Mouse (Mus musculus) G1E (cell line): Measurements from ENCODE around the gene Tac4. TPM values are rescaled to one million over a fixed set of nuclear protein-coding genes. Genes with fewer than 3 reads are reported as not detected.

Source experiments
- ATAC-seq: 2 replicates; pipeline ENCODE4 v1.8.0; 2016; ENCODE audit warnings: mild to moderate bottlenecking; ENCODE audit not compliant: insufficient number of reproducible peaks, poor library complexity, low FRiP score, severe bottlenecking; ENCODE audit errors: extremely low read depth
- DNase-seq: peaks from one replicate; pipeline ENCODE4 v3.0.0; 2012; ENCODE audit warnings: low spot score
- H3K27me3 ChIP-seq: 2 replicates; pipeline ENCODE4 v1.6.1; 2012; ENCODE audit warnings: mild to moderate bottlenecking, low read length, inconsistent platforms; ENCODE audit not compliant: insufficient read depth
- H3K36me3 ChIP-seq: replicated peaks from 2 replicates; pipeline ENCODE3; 2012; ENCODE audit warnings: mild to moderate bottlenecking, inconsistent platforms
- H3K4me1 ChIP-seq: 2 replicates; pipeline ENCODE4 v1.6.1; 2012; ENCODE audit warnings: low read depth, low read length, inconsistent platforms, mixed read lengths; ENCODE audit not compliant: insufficient read depth
- H3K4me3 ChIP-seq: 2 replicates; pipeline ENCODE4 v1.5.1; 2012; ENCODE audit warnings: low read depth, mild to moderate bottlenecking, inconsistent platforms, low read length, moderate library complexity, mixed read lengths
- H3K9me3 ChIP-seq: replicated peaks from 2 replicates; pipeline ENCODE4 v1.6.1; 2012; ENCODE audit warnings: inconsistent platforms
- CTCF ChIP-seq: IDR thresholded peaks from 2 replicates; pipeline ENCODE4 v1.5.1; 2012; ENCODE audit warnings: low read depth, low read length, inconsistent platforms, mixed read lengths
- GATA1 ChIP-seq: IDR thresholded peaks from 2 replicates; pipeline ENCODE4 v1.6.1; 2012; ENCODE audit warnings: borderline replicate concordance, low read length, inconsistent platforms, mixed read lengths
- GATA2 ChIP-seq: IDR thresholded peaks from 2 replicates; pipeline ENCODE4 v1.6.1; 2012; ENCODE audit warnings: low read depth, low read length, inconsistent platforms, borderline replicate concordance
- POLR2AphosphoS5 ChIP-seq: IDR thresholded peaks from 2 replicates; pipeline ENCODE4 v1.6.1; 2012; ENCODE audit warnings: low read depth, low read length, inconsistent platforms; ENCODE audit not compliant: insufficient replicate concordance
- TAL1 ChIP-seq: conservative IDR thresholded peaks from 2 replicates; pipeline ENCODE4 v1.6.1; 2012; ENCODE audit warnings: low read depth, low read length, inconsistent platforms, mixed read lengths
- polyA plus RNA-seq: library from polyadenylated mRNA; stranded (reverse); fragments of >175 nt; gene quantifications from 2 replicates; pipeline ENCODE4 v1.2.3, GENCODE M21; 2012
- total RNA-seq, 2 experiments: library from RNA; stranded (forward) in 1 of 2; stranded (reverse) in 1 of 2; fragments of 200-1000 nt in 1 of 2; fragments of >200 nt in 1 of 2; fragmentation: Nextera tagmentation in 1 of 2; gene quantifications; 2 replicates each; pipeline ENCODE4 v1.2.3; 2014 to 2017

Tac4 gene
- total and polyA plus RNA-seq, 3 experiments: 0.11 TPM; not detected in 2

- peaks cover 44% of the 10 kb centered on the region for H3K27me3 ChIP-seq
- H3K4me1 ChIP-seq: no peaks in the 10 kb centered on the region
- DNase-seq: no peak
These were observed 18.7 kb upstream of the Tac4 start for GRCm38 (mm10) chr11:95242653-95243052.

GRCm38 (mm10) chr11:95245456-95245855, 15.9 kb upstream of the Tac4 start:
- Histone ChIP-seq H3K36me3 (no peaks in the 10 kb centered on the region), H3K9me3 (no peaks in the 10 kb centered on the region), H3K4me1 (peaks cover 5% of the 10 kb centered on the region), H3K4me3 (no peak overlapping the region), H3K27me3 (peaks cover 41% of the 10 kb centered on the region)
- no peak for TF ChIP-seq POLR2AphosphoS5
- no peak for TF ChIP-seq TAL1
- TF ChIP-seq GATA2: no peak
- TF ChIP-seq CTCF: no peak
- no peak for TF ChIP-seq GATA1
- ATAC-seq (no peak), DNase-seq (no peak)

More at GRCm38 (mm10) chr11:95242653-95243052, 18.7 kb upstream of the Tac4 start:
- H3K4me3 ChIP-seq: no peak overlapping the region
- H3K9me3 ChIP-seq: no peaks in the 10 kb centered on the region
- TF ChIP-seq GATA2 (no peak), GATA1 (no peak), POLR2AphosphoS5 (no peak), CTCF (no peak), TAL1 (no peak)
- H3K36me3 ChIP-seq: no peaks in the 10 kb centered on the region
- ATAC-seq: no peak

GRCm38 (mm10) chr11:95247065-95247464, 14.3 kb upstream of the Tac4 start:
- H3K27me3 ChIP-seq: peaks cover 47% of the 10 kb centered on the region
- no peak for ATAC-seq

GRCm38 (mm10) chr11:95250110-95250509, 11.2 kb upstream of the Tac4 start:
- ATAC-seq: no peak
- Histone ChIP-seq H3K36me3 (no peaks in the 10 kb centered on the region), H3K4me1 (peaks cover 7% of the 10 kb centered on the region), H3K4me3 (no peak overlapping the region), H3K9me3 (no peaks in the 10 kb centered on the region), H3K27me3 (peaks cover 53% of the 10 kb centered on the region)
- DNase-seq: no peak
- TF ChIP-seq TAL1 (no peak), POLR2AphosphoS5 (no peak), GATA1 (no peak), GATA2 (no peak), CTCF (no peak)

More at GRCm38 (mm10) chr11:95247065-95247464, 14.3 kb upstream of the Tac4 start:
- Histone ChIP-seq H3K9me3 (no peaks in the 10 kb centered on the region), H3K4me3 (no peak overlapping the region), H3K36me3 (no peaks in the 10 kb centered on the region), H3K4me1 (peaks cover 7% of the 10 kb centered on the region)
- no peak for TF ChIP-seq TAL1
- no peak for TF ChIP-seq GATA1
- no peak for TF ChIP-seq POLR2AphosphoS5
- no peak for TF ChIP-seq CTCF
- no peak for TF ChIP-seq GATA2
- no peak for DNase-seq

DNA sequence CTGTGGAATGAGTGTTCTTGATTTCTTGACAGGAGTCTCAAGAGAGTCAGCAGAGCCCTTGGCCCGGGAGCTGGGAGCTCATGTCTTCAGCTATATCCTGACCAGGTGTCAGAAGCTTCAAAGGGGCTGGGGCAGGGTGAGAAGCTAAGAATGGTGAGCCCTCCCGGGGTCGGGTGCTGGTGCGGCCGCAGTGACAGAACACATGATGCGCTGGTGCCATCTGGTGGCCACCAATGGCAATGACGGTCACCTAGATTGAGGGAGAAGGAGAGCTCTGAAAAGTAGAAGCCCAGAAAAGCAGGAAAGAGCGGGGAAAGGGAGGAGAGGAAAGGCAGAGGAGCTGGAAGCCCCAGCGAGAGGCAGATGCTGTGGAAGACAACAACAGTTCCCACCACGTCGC, 10.0 kb upstream of the Tac4 start:
- Histone ChIP-seq H3K4me1 (peaks cover 7% of the 10 kb centered on the region), H3K9me3 (no peaks in the 10 kb centered on the region), H3K36me3 (no peaks in the 10 kb centered on the region), H3K4me3 (no peak overlapping the region), H3K27me3 (peaks cover 61% of the 10 kb centered on the region)
- peak; percentile 46 for DNase-seq
- ATAC-seq: no peak
- TF ChIP-seq CTCF: peak; percentile 80
- TF ChIP-seq GATA2: no peak

DNA sequence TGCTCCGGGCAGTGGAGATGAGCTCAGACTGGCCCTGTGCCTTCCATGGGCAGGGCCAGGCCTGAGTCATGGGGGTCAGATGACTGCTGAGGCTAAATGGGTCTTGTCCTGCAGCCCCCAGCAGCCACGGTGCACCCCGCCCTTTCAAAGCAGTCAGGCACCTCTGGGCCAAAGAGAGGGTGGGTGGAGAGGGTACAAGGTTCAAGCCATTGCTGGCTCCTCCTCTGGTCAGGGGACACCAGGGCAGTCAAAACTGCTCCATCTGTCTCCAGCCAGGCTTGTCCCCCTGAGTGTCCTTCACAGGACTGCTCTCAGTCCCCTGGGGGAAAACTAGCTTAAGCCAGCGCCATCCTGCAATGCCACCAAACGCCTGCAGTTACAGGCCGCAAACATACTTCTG, 9.2 kb upstream of the Tac4 start:
- ATAC-seq (no peak), DNase-seq (no peak)
- TF ChIP-seq GATA1 (no peak), GATA2 (no peak), TAL1 (no peak), CTCF (no peak), POLR2AphosphoS5 (no peak)
- Histone ChIP-seq H3K4me1 (peaks cover 7% of the 10 kb centered on the region), H3K9me3 (no peaks in the 10 kb centered on the region), H3K36me3 (no peaks in the 10 kb centered on the region), H3K4me3 (no peak overlapping the region), H3K27me3 (peaks cover 66% of the 10 kb centered on the region)

DNA sequence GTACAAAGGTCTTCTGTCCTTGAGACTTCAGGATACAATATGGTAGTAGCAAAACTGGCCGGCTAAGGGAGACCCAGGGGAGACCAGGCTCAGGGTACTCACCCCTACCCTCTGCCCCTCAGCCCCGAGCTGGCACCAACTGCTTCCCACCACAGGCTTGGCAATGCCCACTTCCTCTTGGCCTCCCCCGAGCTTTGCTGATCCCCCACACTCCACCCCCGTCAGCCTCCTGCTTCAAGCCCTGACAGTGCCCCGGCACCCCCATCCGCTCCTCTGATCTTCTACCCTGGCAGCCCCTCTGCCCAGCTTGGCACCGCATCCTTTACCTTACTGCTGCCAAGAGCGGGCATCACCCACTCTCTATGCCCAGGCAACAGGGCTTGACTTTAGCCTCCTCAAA, 7.2 kb upstream of the Tac4 start:
- no peak for ATAC-seq
- H3K27me3 ChIP-seq: peaks cover 73% of the 10 kb centered on the region

More for the DNA sequence above, 7.2 kb upstream of the Tac4 start:
- Histone ChIP-seq H3K4me3 (no peak overlapping the region), H3K9me3 (no peaks in the 10 kb centered on the region), H3K4me1 (peaks cover 19% of the 10 kb centered on the region), H3K36me3 (no peaks in the 10 kb centered on the region)
- DNase-seq: no peak
- TF ChIP-seq POLR2AphosphoS5: no peak
- TF ChIP-seq GATA1: no peak
- no peak for TF ChIP-seq CTCF
- no peak for TF ChIP-seq GATA2
- no peak for TF ChIP-seq TAL1
